Mouse (Mus musculus) kidney, embryonic 15.5 days (tissue): ENCODE measurements around the gene Get4. TPM values are rescaled to one million over a fixed set of nuclear protein-coding genes. Genes with fewer than 3 reads are reported as not detected.

Experiments used
- ATAC-seq: fragments of 200-750 bp; cut with Nextera tagmentation; replicated peaks from 2 replicates; pipeline ENCODE4 v1.8.0; 2017; ENCODE audit warnings: moderate TSS enrichment; ENCODE audit not compliant: low FRiP score
- H3K27ac ChIP-seq: fragments of 300-500 bp; sonication (generic); 2 replicates; pipeline ENCODE4 v1.5.1; 2015; ENCODE audit warnings: mild to moderate bottlenecking, inconsistent platforms
- H3K27me3 ChIP-seq: fragments of 300-500 bp; sonication (generic); 2 replicates; pipeline ENCODE4 v1.6.1; 2015; ENCODE audit warnings: inconsistent platforms
- H3K36me3 ChIP-seq: fragments of 300-500 bp; sonication (generic); 2 replicates; pipeline ENCODE4 v1.6.1; 2015; ENCODE audit warnings: inconsistent platforms
- H3K4me1 ChIP-seq: fragments of 300-500 bp; sonication (generic); 2 replicates; pipeline ENCODE4 v1.6.1; 2015; ENCODE audit warnings: inconsistent platforms
- H3K4me2 ChIP-seq: fragments of 300-500 bp; sonication (generic); 2 replicates; pipeline ENCODE4 v1.6.1; 2015; ENCODE audit warnings: moderate library complexity, mild to moderate bottlenecking, inconsistent platforms
- H3K4me3 ChIP-seq: fragments of 300-500 bp; sonication (generic); replicated peaks from 2 replicates; pipeline ENCODE4 v1.5.1; 2015; ENCODE audit warnings: mild to moderate bottlenecking, inconsistent platforms
- H3K9ac ChIP-seq: fragments of 300-500 bp; sonication (generic); 2 replicates; pipeline ENCODE4 v1.6.1; 2015; ENCODE audit warnings: mild to moderate bottlenecking, inconsistent platforms
- H3K9me3 ChIP-seq: fragments of 300-500 bp; sonication (generic); replicated peaks from 2 replicates; pipeline ENCODE4 v1.6.1; 2016; ENCODE audit warnings: inconsistent platforms
- WGBS: fragments of 180-500 bp; shearing (Covaris S2); methylation state at CpG from one replicate; pipeline ENCODE4 v1.1.7; 2015; ENCODE audit warnings: mixed read lengths; 5-methylcytosine and 5-hydroxymethylcytosine counted together
- polyA plus RNA-seq: library from polyadenylated mRNA; unstranded; fragments of >200 nt; fragmentation: Nextera tagmentation; extraction: Ambion mirVana; gene quantifications from 2 replicates; pipeline ENCODE4 v1.2.1, GENCODE M21; 2015

The Get4 gene
- polyA plus RNA-seq, 1 experiment from 2014 or later = 157 TPM

DNA sequence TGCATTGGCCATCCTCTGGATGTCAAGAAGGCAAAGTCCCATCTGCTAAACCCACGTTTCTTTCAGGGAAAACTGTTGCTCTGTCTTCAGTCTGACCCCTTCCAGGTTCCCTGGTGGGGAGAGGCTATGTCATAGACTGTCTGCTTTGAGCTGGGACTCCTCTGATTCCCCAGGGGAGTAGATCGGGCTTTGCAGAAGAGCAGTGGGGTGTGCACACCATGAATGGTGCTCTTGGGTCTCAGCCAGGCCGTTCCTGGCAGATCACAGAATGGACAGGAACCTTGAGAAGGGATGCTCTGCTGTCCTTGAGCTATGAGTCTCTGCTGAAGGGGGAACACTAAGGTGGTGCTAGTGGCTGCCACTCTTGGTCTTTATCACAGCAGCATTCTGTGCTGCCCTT lies 3.3 kb upstream of the Get4 start:
- Histone ChIP-seq H3K36me3 (peaks cover 67% of the 10 kb centered on the region), H3K4me2 (no peak overlapping the region), H3K4me3 (no peak overlapping the region), H3K9me3 (no peaks in the 10 kb centered on the region), H3K4me1 (peaks cover 16% of the 10 kb centered on the region), H3K27ac (no peak overlapping the region), H3K9ac (no peak overlapping the region), H3K27me3 (no peaks in the 10 kb centered on the region)
- ATAC-seq = no peak
- WGBS = 94% methylated on average over 3 of the region's 3 CpGs

DNA sequence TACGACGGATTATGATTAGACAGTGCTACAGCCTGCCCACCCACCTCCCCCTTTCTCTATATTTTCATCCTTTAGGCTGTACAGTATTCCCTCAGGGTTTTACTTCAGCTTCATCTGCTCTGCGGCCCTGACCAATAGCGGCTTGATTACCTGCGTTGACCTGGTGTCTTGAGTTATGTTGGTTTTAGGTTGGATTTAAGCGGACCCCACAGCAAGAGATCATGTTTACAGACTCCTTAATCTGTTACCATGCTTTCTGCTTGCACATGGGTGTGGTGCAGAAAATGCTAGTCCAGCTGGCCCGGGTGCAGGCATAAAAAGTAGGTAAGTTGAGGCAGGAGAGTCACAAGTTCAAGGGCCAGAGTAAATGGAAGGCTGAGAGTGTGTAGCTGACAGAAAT lies 845 bp upstream of the Get4 start:
- 69% methylated on average over 7 of the region's 7 CpGs for WGBS
- Histone ChIP-seq H3K4me3 (peak overlapping the region; percentile 87), H3K4me1 (peaks cover 39% of the 10 kb centered on the region), H3K9me3 (no peaks in the 10 kb centered on the region), H3K9ac (peak overlapping the region; percentile 58; the same call in 1 of the 2 replicates), H3K27me3 (no peaks in the 10 kb centered on the region), H3K36me3 (peaks cover 43% of the 10 kb centered on the region), H3K4me2 (peak overlapping the region; percentile 73), H3K27ac (peak overlapping the region; percentile 93)
- no peak for ATAC-seq

DNA sequence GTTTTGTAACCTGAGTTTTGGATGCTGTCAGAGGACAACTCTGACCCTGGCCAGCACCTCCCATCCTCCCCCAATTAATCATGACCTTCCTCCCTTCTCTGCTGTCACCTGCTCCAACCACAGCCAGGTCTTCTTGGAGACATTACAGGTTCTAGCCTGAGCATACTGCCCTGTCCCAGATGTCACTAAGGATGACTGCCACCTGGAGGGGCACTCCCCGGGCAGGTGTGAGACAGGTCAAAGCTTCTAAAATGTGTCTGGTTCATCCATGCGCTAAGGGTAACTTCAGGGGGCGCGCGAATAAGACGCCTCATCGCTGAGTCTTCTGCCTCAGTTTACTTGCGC lies 416 bp upstream of the Get4 start:
- Histone ChIP-seq H3K36me3 (peaks cover 39% of the 10 kb centered on the region), H3K27ac (peak overlapping the region; percentile 93), H3K4me3 (peak overlapping the region; percentile 87), H3K27me3 (no peaks in the 10 kb centered on the region), H3K4me2 (peak overlapping the region; percentile 73), H3K4me1 (peaks cover 40% of the 10 kb centered on the region), H3K9ac (peak overlapping the region; percentile 58), H3K9me3 (no peaks in the 10 kb centered on the region)
- ATAC-seq = peak; percentile 49
- under 1% methylated on average over 8 of the region's 8 CpGs for WGBS

DNA sequence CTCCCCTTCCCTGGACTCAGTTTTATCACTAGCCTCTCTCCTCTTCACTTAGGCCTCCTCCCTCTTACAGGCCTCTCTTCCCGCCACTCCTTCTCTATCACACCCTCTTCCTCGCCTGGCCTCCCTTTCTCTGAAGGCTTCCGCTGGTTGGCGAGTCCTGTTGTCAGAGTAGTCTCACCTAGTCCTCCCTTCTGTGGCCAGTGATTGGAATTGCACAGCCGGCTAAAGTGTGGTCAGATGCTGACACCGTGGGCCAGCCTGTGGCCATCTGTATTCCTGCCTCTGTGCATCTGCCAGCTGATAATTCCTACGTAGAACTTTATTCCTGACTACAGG lies 754 bp downstream of the Get4 start:
- H3K4me3 ChIP-seq = peak overlapping the region; percentile 87
- no peaks in the 10 kb centered on the region for H3K9me3 ChIP-seq
- peak overlapping the region; percentile 93 for H3K27ac ChIP-seq
- H3K9ac ChIP-seq = peak overlapping the region; percentile 85
- H3K27me3 ChIP-seq = no peaks in the 10 kb centered on the region
- H3K4me1 ChIP-seq = peaks cover 45% of the 10 kb centered on the region
- H3K4me2 ChIP-seq = peak overlapping the region; percentile 73
- WGBS = under 1% methylated on average over 7 of the region's 7 CpGs
- peak; percentile 14 for ATAC-seq
- peaks cover 34% of the 10 kb centered on the region for H3K36me3 ChIP-seq

DNA sequence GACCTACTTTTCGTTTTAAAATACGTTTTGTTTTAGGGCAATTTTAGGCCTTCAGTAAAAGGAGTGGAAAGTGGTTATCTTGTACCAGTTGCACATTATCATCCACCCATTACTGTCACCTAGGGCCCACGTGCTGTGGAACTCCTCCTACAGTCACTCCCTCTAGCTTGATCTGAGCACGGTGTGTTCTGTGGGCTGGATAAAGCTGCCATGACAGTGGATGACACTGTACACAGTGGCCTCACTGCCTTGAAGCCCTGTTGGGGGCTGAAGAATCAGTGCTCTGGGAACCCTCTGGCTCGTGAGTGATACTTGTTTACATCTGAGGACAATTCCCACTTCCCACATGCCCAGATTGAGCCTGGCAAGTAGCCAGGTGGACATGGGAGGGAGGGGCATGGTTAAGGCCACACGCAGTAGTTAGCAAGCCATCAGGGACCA lies 1.2 kb downstream of the Get4 start:
- H3K27me3 ChIP-seq = no peaks in the 10 kb centered on the region
- 1% methylated on average over 6 of the region's 6 CpGs for WGBS
- H3K36me3 ChIP-seq = peaks cover 31% of the 10 kb centered on the region
- peak overlapping the region; percentile 85 for H3K9ac ChIP-seq
- peak overlapping the region; percentile 73 for H3K4me2 ChIP-seq
- H3K27ac ChIP-seq = peak overlapping the region; percentile 93
- H3K4me1 ChIP-seq = peaks cover 45% of the 10 kb centered on the region
- H3K9me3 ChIP-seq = no peaks in the 10 kb centered on the region
- peak overlapping the region; percentile 87 for H3K4me3 ChIP-seq
- ATAC-seq = 0 out of 2 replicates have a peak, but pooled peaks have one; percentile 26

DNA sequence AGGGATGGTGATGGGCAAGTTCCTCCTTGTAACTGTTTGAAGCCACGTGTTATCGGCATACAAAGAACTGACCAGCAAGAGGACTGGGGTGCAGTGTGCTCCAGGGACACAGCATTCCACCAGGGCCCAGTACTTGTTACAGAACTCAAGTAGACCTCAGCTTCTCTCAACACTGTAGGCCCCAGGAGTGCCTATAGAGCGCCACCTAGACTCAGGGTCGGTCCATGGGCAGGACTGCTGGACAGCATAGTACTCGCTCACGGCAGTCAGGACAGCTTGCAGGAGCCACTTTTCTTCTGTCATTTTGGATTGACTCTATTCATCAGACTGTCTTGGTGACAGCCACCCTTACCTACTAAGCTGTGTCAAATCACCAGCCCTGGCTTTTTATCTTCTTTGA lies 2.8 kb downstream of the Get4 start:
- no peak for ATAC-seq
- WGBS = 86% methylated on average over 6 of the region's 6 CpGs
- H3K9me3 ChIP-seq = no peaks in the 10 kb centered on the region
- H3K4me2 ChIP-seq = no peak overlapping the region
- H3K27me3 ChIP-seq = no peaks in the 10 kb centered on the region
- H3K4me1 ChIP-seq = peaks cover 49% of the 10 kb centered on the region
- H3K36me3 ChIP-seq = peaks cover 29% of the 10 kb centered on the region
- H3K27ac ChIP-seq = no peak overlapping the region
- H3K9ac ChIP-seq = no peak overlapping the region
- no peak overlapping the region for H3K4me3 ChIP-seq

DNA sequence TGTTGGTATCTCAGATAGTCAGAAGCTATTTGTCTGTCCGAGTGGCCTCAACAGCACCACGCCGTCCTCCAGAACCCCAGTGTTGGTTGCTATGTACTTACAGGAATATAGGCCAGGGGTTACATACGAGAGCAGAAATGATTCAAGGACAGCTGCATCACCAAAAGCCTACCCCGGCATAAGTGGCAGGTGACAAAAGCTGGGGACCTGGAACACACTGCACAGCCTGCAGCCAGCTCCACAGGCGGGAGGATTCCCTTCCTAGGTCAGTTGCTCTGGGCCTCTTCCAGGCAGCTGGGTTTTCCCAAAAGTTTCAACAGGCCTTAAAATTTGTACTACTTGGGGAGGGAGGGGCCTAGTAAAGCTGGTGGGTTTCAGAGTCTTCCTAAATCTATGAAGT lies 3.7 kb downstream of the Get4 start:
- WGBS = 89% methylated on average over 6 of the region's 6 CpGs

DNA sequence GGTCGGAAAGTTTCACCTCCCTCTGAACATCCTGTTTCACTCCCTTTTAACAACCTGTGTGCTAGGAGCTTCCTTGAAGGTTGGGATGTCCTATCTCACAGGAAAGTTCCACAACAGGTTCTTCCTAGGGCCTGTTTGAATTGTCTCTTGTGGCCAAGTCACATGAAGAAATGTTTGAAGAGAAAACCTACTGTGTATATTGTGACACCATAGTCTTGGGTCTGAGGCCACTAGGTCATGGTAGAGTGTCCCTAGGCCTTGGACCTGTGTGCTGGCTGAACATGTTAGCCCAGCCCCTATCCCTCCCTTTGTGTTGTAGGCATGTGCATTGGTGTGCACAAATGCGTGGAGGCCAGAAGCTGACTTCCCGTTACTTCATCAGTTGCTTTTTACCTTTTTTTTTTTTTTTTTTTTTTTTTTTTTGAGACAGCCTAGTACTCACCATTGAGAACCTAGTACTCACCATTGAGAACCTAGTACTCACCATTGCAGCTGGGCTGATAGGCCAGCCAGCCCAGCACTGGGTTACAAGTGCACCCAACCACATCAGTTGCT lies 4.2 kb downstream of the Get4 start:
- Histone ChIP-seq H3K9me3 (no peaks in the 10 kb centered on the region), H3K27me3 (no peaks in the 10 kb centered on the region), H3K27ac (no peak overlapping the region), H3K9ac (no peak overlapping the region), H3K4me2 (no peak overlapping the region), H3K36me3 (peaks cover 33% of the 10 kb centered on the region), H3K4me1 (peaks cover 47% of the 10 kb centered on the region), H3K4me3 (no peak overlapping the region)
- 56% methylated on average over 3 of the region's 3 CpGs for WGBS
- no peak for ATAC-seq

More for the DNA sequence above, 3.7 kb downstream of the Get4 start:
- Histone ChIP-seq H3K36me3 (peaks cover 29% of the 10 kb centered on the region), H3K4me1 (peaks cover 49% of the 10 kb centered on the region), H3K27ac (no peak overlapping the region), H3K4me2 (no peak overlapping the region), H3K9ac (no peak overlapping the region), H3K4me3 (no peak overlapping the region), H3K9me3 (no peaks in the 10 kb centered on the region), H3K27me3 (no peaks in the 10 kb centered on the region)
- ATAC-seq = no peak

DNA sequence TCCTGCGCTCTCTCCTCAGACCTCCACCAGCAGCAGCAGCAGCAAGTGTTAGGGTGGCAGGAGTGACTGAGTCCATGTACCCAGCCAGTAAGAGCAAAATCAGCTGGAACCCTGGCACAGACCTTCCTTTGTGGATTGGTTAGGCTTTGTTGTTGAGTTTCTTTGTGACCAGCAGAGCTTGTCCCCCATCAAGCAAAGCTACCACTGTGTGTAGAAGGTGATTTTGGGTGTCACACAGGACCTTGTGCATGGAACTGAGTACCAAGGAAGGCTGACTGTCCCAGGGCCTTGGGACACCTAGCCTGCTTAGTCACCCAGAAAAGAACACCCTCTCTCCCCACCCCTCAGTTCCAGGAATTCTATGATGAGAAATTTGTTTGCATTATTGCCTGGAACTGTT lies 5.1 kb downstream of the Get4 start:
- Histone ChIP-seq H3K9me3 (no peaks in the 10 kb centered on the region), H3K4me3 (no peak overlapping the region), H3K4me1 (peaks cover 42% of the 10 kb centered on the region), H3K4me2 (no peak overlapping the region), H3K27ac (no peak overlapping the region), H3K36me3 (peaks cover 43% of the 10 kb centered on the region), H3K27me3 (no peaks in the 10 kb centered on the region), H3K9ac (no peak overlapping the region)
- ATAC-seq = no peak
- WGBS = 95% methylated on average over 1 of the region's 1 CpGs

DNA sequence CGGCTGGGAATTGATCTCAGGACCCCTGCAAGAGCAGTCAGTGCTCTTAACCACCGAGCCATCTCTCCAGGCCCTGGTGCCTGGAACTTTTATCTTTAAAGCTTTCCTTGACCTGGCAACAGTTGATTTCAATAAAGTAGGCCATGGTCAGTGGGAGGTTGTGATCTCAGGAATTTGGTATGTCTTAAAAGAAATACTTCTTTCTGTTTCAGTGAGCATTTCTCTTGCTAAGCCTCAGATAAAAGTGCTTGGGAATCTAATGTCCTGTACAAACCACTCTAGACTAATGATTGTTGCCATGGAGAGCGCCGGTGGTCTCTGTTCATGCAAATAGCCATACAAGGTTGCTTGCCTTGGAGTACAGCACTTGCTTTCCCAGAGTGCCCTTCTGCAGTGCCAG lies 5.7 kb downstream of the Get4 start:
- no peak overlapping the region for H3K27ac ChIP-seq
- peaks cover 42% of the 10 kb centered on the region for H3K4me1 ChIP-seq
- no peaks in the 10 kb centered on the region for H3K27me3 ChIP-seq
- H3K4me2 ChIP-seq = no peak overlapping the region
- no peaks in the 10 kb centered on the region for H3K9me3 ChIP-seq
- no peak overlapping the region for H3K4me3 ChIP-seq
- ATAC-seq = no peak
- no peak overlapping the region for H3K9ac ChIP-seq
- WGBS = 82% methylated on average over 4 of the region's 4 CpGs
- H3K36me3 ChIP-seq = peaks cover 49% of the 10 kb centered on the region

DNA sequence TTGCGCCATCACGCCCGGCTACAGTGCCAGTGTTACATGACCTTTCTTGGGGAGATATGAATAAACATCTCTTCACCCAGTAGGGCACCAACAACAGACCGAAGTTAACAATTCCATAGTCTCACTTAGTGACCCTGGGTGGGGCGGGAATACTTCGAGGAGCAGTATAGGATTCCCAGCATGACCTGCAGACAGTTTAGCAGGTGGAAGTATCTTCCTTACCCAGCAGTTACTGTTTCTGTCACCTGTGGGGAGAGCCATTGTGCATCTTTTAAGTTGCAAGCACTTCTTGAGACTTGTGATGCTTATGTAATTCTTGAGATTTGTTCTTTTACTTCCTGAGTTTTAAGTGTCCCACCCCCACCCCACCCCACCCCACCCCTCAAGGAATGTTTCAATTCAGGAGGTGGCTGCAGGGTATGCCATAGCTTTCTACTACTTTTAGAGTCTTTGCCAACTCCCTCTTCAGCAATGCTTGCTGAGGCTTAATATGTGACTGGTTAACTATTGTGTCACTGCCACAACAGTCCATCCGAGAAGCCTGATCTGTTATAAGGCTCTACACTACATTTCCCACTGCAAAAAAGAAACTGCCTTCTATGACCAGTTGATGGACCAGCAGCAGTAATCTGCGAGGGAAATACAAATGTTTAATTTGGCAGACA lies 6.4 kb downstream of the Get4 start:
- H3K4me1 ChIP-seq = peaks cover 37% of the 10 kb centered on the region
- ATAC-seq = no peak
- H3K27me3 ChIP-seq = no peaks in the 10 kb centered on the region
- 88% methylated on average over 8 of the region's 8 CpGs for WGBS
- no peaks in the 10 kb centered on the region for H3K9me3 ChIP-seq
- H3K36me3 ChIP-seq = peaks cover 56% of the 10 kb centered on the region
- no peak overlapping the region for H3K4me2 ChIP-seq
- H3K4me3 ChIP-seq = no peak overlapping the region
- H3K27ac ChIP-seq = no peak overlapping the region
- H3K9ac ChIP-seq = no peak overlapping the region

DNA sequence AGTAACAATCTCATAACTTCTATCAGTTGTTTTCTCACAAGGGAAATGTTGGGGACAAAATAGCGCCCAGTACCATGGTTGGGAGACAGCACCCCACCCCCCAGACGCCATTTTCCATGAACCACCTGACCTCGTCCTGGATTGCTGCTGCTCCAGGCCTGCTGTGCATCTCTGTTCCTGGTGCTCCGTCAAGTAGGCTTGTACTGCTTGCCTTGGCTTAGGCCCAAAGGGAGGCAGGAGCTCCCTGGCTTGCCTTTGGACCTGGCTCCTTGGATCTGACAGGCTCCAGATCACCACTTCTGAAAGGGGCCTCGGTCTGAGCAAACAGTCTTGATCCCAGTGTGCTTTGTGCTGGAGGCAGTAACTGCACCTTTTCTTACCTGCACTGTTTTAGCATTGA lies 7.7 kb downstream of the Get4 start:
- no peaks in the 10 kb centered on the region for H3K9me3 ChIP-seq
- peaks cover 23% of the 10 kb centered on the region for H3K4me1 ChIP-seq
- H3K36me3 ChIP-seq = peaks cover 69% of the 10 kb centered on the region
- H3K4me3 ChIP-seq = no peak overlapping the region
- no peaks in the 10 kb centered on the region for H3K27me3 ChIP-seq
- no peak overlapping the region for H3K4me2 ChIP-seq
- ATAC-seq = no peak
- H3K9ac ChIP-seq = no peak overlapping the region
- 72% methylated on average over 5 of the region's 5 CpGs for WGBS
- no peak overlapping the region for H3K27ac ChIP-seq

DNA sequence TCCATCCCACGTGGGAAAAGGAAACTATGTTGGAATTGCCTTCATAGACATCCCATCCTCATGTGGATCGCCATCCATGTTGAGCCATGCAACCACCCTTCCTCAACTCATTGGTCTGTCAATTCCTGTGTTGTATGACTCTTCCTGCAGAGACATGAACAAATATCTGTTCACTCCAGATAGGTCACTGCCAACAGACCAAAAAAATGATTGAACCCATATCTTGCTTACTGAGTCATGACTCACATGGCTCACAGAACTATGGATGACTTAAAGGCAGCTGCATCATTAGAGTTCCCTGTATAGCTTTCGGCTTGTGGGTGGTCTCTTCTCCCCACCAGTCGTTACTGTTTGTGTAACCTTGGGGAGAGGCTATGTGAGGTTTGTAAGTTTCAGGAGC lies 9.3 kb downstream of the Get4 start:
- peaks cover 10% of the 10 kb centered on the region for H3K4me1 ChIP-seq
- H3K36me3 ChIP-seq = peaks cover 85% of the 10 kb centered on the region
- H3K9me3 ChIP-seq = no peaks in the 10 kb centered on the region
- no peak overlapping the region for H3K4me3 ChIP-seq
- no peaks in the 10 kb centered on the region for H3K27me3 ChIP-seq
- no peak overlapping the region for H3K9ac ChIP-seq
- 89% methylated on average over 4 of the region's 4 CpGs for WGBS
- H3K4me2 ChIP-seq = no peak overlapping the region
- no peak overlapping the region for H3K27ac ChIP-seq
- no peak for ATAC-seq
